Mouse (Mus musculus) brain, embryonic 14.5 days (tissue): ENCODE measurements around the gene Fam20a.

Source experiments
- CTCF ChIP-seq: fragments of 200-500 bp; IDR thresholded peaks from 2 replicates; pipeline ENCODE4 v1.5.1; 2012; ENCODE audit warnings: inconsistent platforms, mild to moderate bottlenecking, moderate library complexity, borderline replicate concordance; ENCODE audit not compliant: insufficient read depth, insufficient read length; ENCODE audit errors: extremely low read depth
- POLR2A ChIP-seq: fragments of 200-500 bp; IDR thresholded peaks from 2 replicates; pipeline ENCODE4 v1.6.1; 2012; ENCODE audit warnings: mild to moderate bottlenecking, inconsistent platforms, borderline replicate concordance; ENCODE audit not compliant: poor library complexity, insufficient read depth, insufficient read length, severe bottlenecking; ENCODE audit errors: extremely low read depth

DNA sequence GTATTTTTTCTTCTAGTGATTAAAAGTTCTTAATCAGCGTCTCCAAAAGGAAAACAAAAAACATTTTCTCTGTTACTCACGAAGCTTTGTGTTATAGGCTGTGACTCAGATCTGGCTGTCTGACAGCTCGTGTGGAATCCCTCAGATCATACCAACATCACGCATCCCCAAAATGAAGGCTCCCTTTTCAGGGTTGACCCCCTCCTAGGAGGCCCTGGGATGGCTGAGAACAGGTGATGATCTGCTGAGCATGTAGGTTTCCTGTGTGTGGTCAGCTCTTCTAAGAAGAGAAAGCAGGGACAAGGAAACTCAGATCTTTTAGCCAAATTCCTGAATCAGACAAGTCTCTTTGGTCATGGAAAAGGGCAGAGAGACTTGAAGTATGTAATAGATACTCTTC is 23.1 kb upstream of the Fam20a start:
- TF ChIP-seq CTCF (no peak), POLR2A (no peak)
